Mouse (Mus musculus) cerebellum, postnatal 4 days (tissue): ENCODE measurements around the gene Camta2.

Experiments used
- DNase-seq, 2 experiments: peaks; one replicate each; pipeline ENCODE4 v3.0.0; 2022; ENCODE audit warnings: low spot score in 2 of 2, mixed read lengths in 1 of 2

Gene Camta2

GRCm38 (mm10) chr11:70687601-70688199 is at the start of gene Camta2:
Gene Camta2, minus strand, starts transcription at chr11:70688105.
- DNase-seq, result peak; percentile 64 to 88

- DNase-seq, result no peak
These were observed 45.4 kb upstream of the Camta2 start for GRCm38 (mm10) chr11:70733256-70733655.

GRCm38 (mm10) chr11:70731178-70731577 is 43.3 kb upstream of the Camta2 start:
- DNase-seq, result no peak

GRCm38 (mm10) chr11:70730427-70731038 is 42.6 kb upstream of the Camta2 start:
- DNase-seq, result no peak

- DNase-seq, result no peak
These were observed 39.5 kb upstream of the Camta2 start for GRCm38 (mm10) chr11:70727385-70727784.

GRCm38 (mm10) chr11:70726585-70726984 is 38.7 kb upstream of the Camta2 start:
- DNase-seq, result no peak

- no peak for DNase-seq
These were observed 36.8 kb upstream of the Camta2 start for GRCm38 (mm10) chr11:70724706-70725105.

GRCm38 (mm10) chr11:70721072-70721471 is 33.2 kb upstream of the Camta2 start:
- no peak for DNase-seq

GRCm38 (mm10) chr11:70720567-70720966 is 32.7 kb upstream of the Camta2 start:
- DNase-seq, result no peak

- no peak for DNase-seq
These were observed 30.6 kb upstream of the Camta2 start for GRCm38 (mm10) chr11:70718481-70718880.

- no peak for DNase-seq
These were observed 27.9 kb upstream of the Camta2 start for GRCm38 (mm10) chr11:70715832-70716231.

GRCm38 (mm10) chr11:70713222-70713621 is 25.3 kb upstream of the Camta2 start:
- no peak for DNase-seq

GRCm38 (mm10) chr11:70711026-70711425 is 23.1 kb upstream of the Camta2 start:
- no peak for DNase-seq

GRCm38 (mm10) chr11:70706127-70706526 is 18.2 kb upstream of the Camta2 start:
- no peak for DNase-seq

- no peak for DNase-seq
These were observed 14.9 kb upstream of the Camta2 start for GRCm38 (mm10) chr11:70702781-70703180.

- DNase-seq, result no peak
These were observed 14.3 kb upstream of the Camta2 start for GRCm38 (mm10) chr11:70701984-70702733.

- no peak for DNase-seq
These were observed 13.5 kb upstream of the Camta2 start for GRCm38 (mm10) chr11:70701221-70701955.

- DNase-seq, result peak in 1 of 2 experiments; percentile 51
These were observed 12.7 kb upstream of the Camta2 start for GRCm38 (mm10) chr11:70700613-70701012.

GRCm38 (mm10) chr11:70699722-70700556 is 12.0 kb upstream of the Camta2 start, which contains the start of the genes Inca1 and Kif1c:
Gene Inca1, minus strand, starts transcription at chr11:70700155.
Gene Kif1c, plus strand, starts transcription at chr11:70700548.
- peak; percentile 94 to 97 for DNase-seq

GRCm38 (mm10) chr11:70699051-70699450 is 11.1 kb upstream of the Camta2 start:
- no peak for DNase-seq

GRCm38 (mm10) chr11:70697376-70697775 is 9.5 kb upstream of the Camta2 start:
- DNase-seq, result no peak
